ENCODE assay signal across 21 mouse cellular contexts in the genomic region with DNA sequence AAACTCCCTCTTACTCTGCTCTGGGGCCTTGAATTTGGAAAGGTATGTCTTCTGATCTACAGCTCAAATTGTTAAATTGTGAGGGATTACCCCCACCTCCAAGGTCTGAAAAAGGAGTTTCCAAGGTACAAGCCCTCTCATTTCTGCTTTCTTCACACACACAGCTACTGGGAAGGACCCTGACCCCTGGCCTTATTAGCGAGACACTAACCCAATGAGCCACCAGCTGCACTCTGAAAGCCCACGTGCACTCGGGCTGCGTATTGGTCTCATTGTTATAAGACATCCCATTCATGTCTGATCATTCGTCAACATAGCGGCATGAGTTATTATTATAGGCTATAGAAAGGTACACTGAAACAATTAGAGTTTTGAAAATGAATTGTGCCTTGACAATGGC.
A peak's percentile ranks its signal among the peaks of the same experiment; 100 is the strongest.
DNase-seq lines count a peak whose midpoint lies in the region; ATAC-seq lines count a peak whose summit lies in the region.
"Had no signal": no experiment of that assay in that cellular context is flagged by ENCODE, and none has a peak within 500 bp of the region (broad histone marks: within the 10 kb centered on the region; RNA-seq: fewer than 3 reads in every experiment).

No protein-coding gene starts in this region.

- peak; percentile 25 for DNase-seq in midbrain, embryonic 10.5 days (ENCODE audit: low spot score)
- DNase-seq in midbrain, embryonic 14.5 days, result no peak
- peak; percentile 72 for DNase-seq in embryo, embryonic 10 days (ENCODE audit: low spot score)
- peak; percentile 63 for DNase-seq in embryo, embryonic 10.5 days (ENCODE audit: low spot score)
- peak; percentile 9 for DNase-seq in mesoderm, embryonic 11.5 days (ENCODE audit: low read depth, low spot score)
- no peak for DNase-seq in kidney, postnatal 10 days
- DNase-seq in spleen, postnatal 36 days (ENCODE audit: low spot score in 2 of 2), result no peak
- DNase-seq: adrenal gland, adult 8-10 months; cerebellum, adult 11 months; cerebellum, adult 8-10 months; cerebellum, postnatal 14 days; forebrain, postnatal 0 days; gastrocnemius, postnatal 14 days; heart, adult 2 months had no signal

- H3K36me3 ChIP-seq in midbrain, embryonic 10.5 days, result no peaks in the 10 kb centered on the region
- H3K36me3 ChIP-seq in midbrain, embryonic 14.5 days (ENCODE audit: control insufficient read depth, insufficient read depth, low read length), result no peaks in the 10 kb centered on the region
- H3K36me3 ChIP-seq: embryonic facial prominence, embryonic 12.5 days; forebrain, embryonic 12.5 days; G1E; heart, embryonic 12.5 days had no signal

- H3K9me3 ChIP-seq in midbrain, embryonic 10.5 days (replicated peaks), result no peaks in the 10 kb centered on the region
- no peaks in the 10 kb centered on the region for H3K9me3 ChIP-seq in midbrain, embryonic 14.5 days (ENCODE audit: control insufficient read depth, low read length)
- H3K9me3 ChIP-seq: embryonic facial prominence, embryonic 12.5 days; forebrain, embryonic 12.5 days; heart, embryonic 12.5 days had no signal

- no peak overlapping the region for H3K4me2 ChIP-seq in midbrain, embryonic 14.5 days (ENCODE audit: low read length)
- H3K4me2 ChIP-seq: embryonic facial prominence, embryonic 12.5 days; forebrain, embryonic 12.5 days; heart, embryonic 12.5 days; hindbrain, embryonic 14.5 days had no signal

- no peak overlapping the region for H3K27ac ChIP-seq in midbrain, embryonic 10.5 days (replicated peaks)
- H3K27ac ChIP-seq in midbrain, embryonic 14.5 days (replicated peaks; ENCODE audit: low read depth, low read length), result no peak overlapping the region
- H3K27ac ChIP-seq: embryonic facial prominence, embryonic 12.5 days; forebrain, embryonic 12.5 days; heart, adult 2 months; hindbrain, embryonic 14.5 days had no signal

- no peak overlapping the region for H3K9ac ChIP-seq in midbrain, embryonic 14.5 days (replicated peaks; ENCODE audit: low read length)
- H3K9ac ChIP-seq: embryonic facial prominence, embryonic 12.5 days; forebrain, embryonic 12.5 days; forebrain, postnatal 0 days; heart, embryonic 12.5 days; hindbrain, embryonic 14.5 days had no signal

- peaks cover 66% of the 10 kb centered on the region for H3K4me1 ChIP-seq in midbrain, embryonic 10.5 days
- peaks cover 13% of the 10 kb centered on the region for H3K4me1 ChIP-seq in midbrain, embryonic 14.5 days (ENCODE audit: control insufficient read depth, insufficient read depth, low read length)
- H3K4me1 ChIP-seq: heart, embryonic 12.5 days had no signal

- 31% methylated on average over 6 of the region's 6 CpGs for WGBS in midbrain, embryonic 10.5 days
- WGBS in midbrain, embryonic 14.5 days, result 29% methylated on average over 6 of the region's 6 CpGs

- ATAC-seq in midbrain, embryonic 14.5 days (ENCODE audit: low FRiP score, low TSS enrichment), result no peak
- ATAC-seq: CD4-positive, CD25-positive, alpha-beta regulatory T cell, adult 4 months; forebrain, postnatal 0 days; intestine, embryonic 16.5 days had no signal

- H3K27me3 ChIP-seq in midbrain, embryonic 10.5 days (ENCODE audit: low read depth, poor library complexity, severe bottlenecking), result peaks cover 50% of the 10 kb centered on the region
- H3K27me3 ChIP-seq in midbrain, embryonic 14.5 days (ENCODE audit: control insufficient read depth, insufficient read depth, low read length), result peaks cover 3% of the 10 kb centered on the region; the same call in 1 of the 2 replicates
- H3K27me3 ChIP-seq: embryonic facial prominence, embryonic 12.5 days; heart, embryonic 12.5 days had no signal

- no peak overlapping the region for H3K4me3 ChIP-seq in midbrain, embryonic 10.5 days
- H3K4me3 ChIP-seq in midbrain, embryonic 14.5 days (replicated peaks; ENCODE audit: low read depth, low read length), result no peak overlapping the region
- H3K4me3 ChIP-seq: embryonic facial prominence, embryonic 12.5 days; forebrain, embryonic 12.5 days; heart, adult 2 months; heart, embryonic 12.5 days had no signal

Comparison
In these comparisons a context has a peak if more than half of its experiments do, and no peak if none do; other contexts are left out.
1. DNase-seq: peak in midbrain, embryonic 10.5 days (single experiment), embryo, embryonic 10 days (single experiment), embryo, embryonic 10.5 days (single experiment) and mesoderm, embryonic 11.5 days (single experiment); none in midbrain, embryonic 14.5 days (single experiment), kidney, postnatal 10 days (single experiment) and spleen, postnatal 36 days (0 of 2).